Mouse (Mus musculus): Measurements from ENCODE around the gene Setd4.

The Setd4 gene

GRCm38 (mm10) chr16:93591450-93592430 is 12.1 kb downstream of the Setd4 start:
- DNase-seq (ENCODE audit: low spot score), result no peak

- no peak for DNase-seq (ENCODE audit: low spot score)
These were observed 12.9 kb downstream of the Setd4 start for GRCm38 (mm10) chr16:93590915-93591314.

- DNase-seq (ENCODE audit: low spot score), result no peak
These were observed 15.6 kb downstream of the Setd4 start for GRCm38 (mm10) chr16:93588281-93588680.

GRCm38 (mm10) chr16:93586382-93586781 is 17.5 kb downstream of the Setd4 start:
- no peak for DNase-seq (ENCODE audit: low spot score)

GRCm38 (mm10) chr16:93585703-93586205 is 18.1 kb downstream of the Setd4 start:
- DNase-seq (ENCODE audit: low spot score), result no peak

- DNase-seq (ENCODE audit: low spot score), result no peak
These were observed 18.7 kb downstream of the Setd4 start for GRCm38 (mm10) chr16:93584976-93585702.

GRCm38 (mm10) chr16:93581125-93581524 is 22.7 kb downstream of the Setd4 start:
- no peak for DNase-seq (ENCODE audit: low spot score)

- no peak for DNase-seq (ENCODE audit: low spot score)
These were observed 25.4 kb downstream of the Setd4 start for GRCm38 (mm10) chr16:93578346-93579005.

GRCm38 (mm10) chr16:93576412-93577082 is 27.3 kb downstream of the Setd4 start:
- peak; percentile 65 for DNase-seq (ENCODE audit: low spot score)

- no peak for DNase-seq (ENCODE audit: low spot score)
These were observed 28.3 kb downstream of the Setd4 start for GRCm38 (mm10) chr16:93575574-93575973.

GRCm38 (mm10) chr16:93574521-93575191 is 29.2 kb downstream of the Setd4 start:
- no peak for DNase-seq (ENCODE audit: low spot score)

GRCm38 (mm10) chr16:93573434-93573833 is 30.4 kb downstream of the Setd4 start:
- DNase-seq (ENCODE audit: low spot score), result no peak

- no peak for DNase-seq (ENCODE audit: low spot score)
These were observed 31.5 kb downstream of the Setd4 start for GRCm38 (mm10) chr16:93572383-93572782.

- no peak for DNase-seq (ENCODE audit: low spot score)
These were observed 45.4 kb downstream of the Setd4 start for GRCm38 (mm10) chr16:93558499-93558898.

- no peak for DNase-seq (ENCODE audit: low spot score)
These were observed 46.2 kb downstream of the Setd4 start for GRCm38 (mm10) chr16:93557646-93558045.

GRCm38 (mm10) chr16:93552686-93553513 is 51.0 kb downstream of the Setd4 start:
- DNase-seq (ENCODE audit: low spot score), result no peak

GRCm38 (mm10) chr16:93549287-93549686 is 54.6 kb downstream of the Setd4 start:
- DNase-seq (ENCODE audit: low spot score), result no peak

- no peak for DNase-seq (ENCODE audit: low spot score)
These were observed 55.8 kb downstream of the Setd4 start for GRCm38 (mm10) chr16:93548045-93548444.

GRCm38 (mm10) chr16:93547122-93547521 is 56.7 kb downstream of the Setd4 start:
- no peak for DNase-seq (ENCODE audit: low spot score)

- DNase-seq (ENCODE audit: low spot score), result no peak
These were observed 57.4 kb downstream of the Setd4 start for GRCm38 (mm10) chr16:93546354-93546965.
